Mouse (Mus musculus): ENCODE measurements around the gene Rhoh.
A peak's percentile ranks its signal among the peaks of the same experiment; 100 is the strongest.

Rhoh gene

DNA sequence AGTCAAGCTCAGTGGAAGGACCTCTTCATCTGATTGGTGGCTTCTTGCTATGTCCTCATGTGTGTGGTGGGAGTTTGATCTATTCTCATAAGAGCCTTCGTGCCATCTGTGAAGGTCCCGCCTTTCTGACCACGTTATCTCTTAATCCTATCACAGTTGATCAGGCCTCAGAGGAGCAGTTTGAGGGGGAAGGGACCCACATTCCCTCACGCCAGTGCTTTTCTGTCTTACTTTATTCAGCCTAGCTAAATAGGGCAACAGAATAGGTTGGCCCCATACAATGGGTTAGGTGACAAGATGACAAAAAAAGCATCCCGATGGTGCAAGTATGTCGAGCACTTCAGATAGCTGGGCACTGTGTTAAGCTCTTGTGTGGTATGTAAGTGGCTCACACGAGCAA, 34.8 kb downstream of the Rhoh start:
- peak; percentile 83 for DNase-seq

DNA sequence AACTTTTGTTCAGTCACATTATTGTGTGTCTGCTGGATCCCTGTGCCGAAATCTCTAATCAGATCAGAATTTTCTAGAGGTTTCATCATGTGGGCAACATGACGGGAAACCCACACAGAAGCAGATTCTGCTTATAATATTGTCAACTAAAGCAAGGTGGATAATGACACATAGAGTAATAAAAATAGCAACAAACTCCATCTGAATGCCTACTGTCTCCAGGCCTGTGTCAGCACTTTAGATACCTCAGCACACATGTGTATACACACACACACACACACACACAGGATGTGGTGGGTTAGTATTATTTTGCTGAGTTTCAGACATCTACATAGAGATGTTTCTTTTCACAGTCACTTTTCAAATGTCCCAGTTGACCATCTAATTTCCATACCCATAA, 36.7 kb downstream of the Rhoh start:
- peak; percentile 11 for DNase-seq

DNA sequence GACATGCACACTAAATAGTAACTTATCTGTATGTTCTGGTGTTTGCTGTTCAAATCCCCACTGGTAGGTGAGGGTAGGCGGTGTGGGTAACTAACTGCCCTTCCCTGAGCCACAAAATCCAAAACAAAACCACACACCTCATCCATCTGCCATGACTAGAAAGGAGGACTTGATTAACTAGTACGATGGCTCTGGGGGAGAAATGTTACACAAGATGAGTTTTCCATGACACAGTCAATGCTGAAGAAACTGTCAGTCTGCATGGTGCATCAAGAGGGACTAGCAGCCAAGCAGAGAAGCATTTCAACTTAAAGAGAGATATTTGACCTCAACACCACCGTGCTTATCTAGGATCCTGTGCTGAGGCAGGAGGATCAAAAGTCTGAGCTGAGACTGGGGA, 37.7 kb downstream of the Rhoh start:
- DNase-seq = peak; percentile 42

DNA sequence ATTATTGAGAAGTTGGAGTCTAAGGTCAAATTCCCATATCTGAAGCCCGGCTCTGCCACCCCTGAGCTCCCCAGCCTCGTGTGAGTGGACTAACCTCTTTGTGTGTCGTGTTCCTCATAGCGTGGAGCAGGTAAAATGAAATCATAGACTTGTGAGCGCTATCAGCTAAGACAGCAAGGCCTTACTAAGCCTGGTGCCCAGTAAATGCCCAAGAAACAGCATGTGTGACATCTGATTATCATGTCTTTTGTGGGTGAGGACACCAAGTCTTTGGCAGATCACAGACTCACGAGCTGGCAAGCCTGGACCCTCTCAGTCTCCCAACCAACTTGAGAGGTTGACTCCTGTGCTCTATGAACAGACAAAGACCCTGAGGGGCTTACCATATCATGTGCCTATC, 39.1 kb downstream of the Rhoh start:
- DNase-seq = no peak

DNA sequence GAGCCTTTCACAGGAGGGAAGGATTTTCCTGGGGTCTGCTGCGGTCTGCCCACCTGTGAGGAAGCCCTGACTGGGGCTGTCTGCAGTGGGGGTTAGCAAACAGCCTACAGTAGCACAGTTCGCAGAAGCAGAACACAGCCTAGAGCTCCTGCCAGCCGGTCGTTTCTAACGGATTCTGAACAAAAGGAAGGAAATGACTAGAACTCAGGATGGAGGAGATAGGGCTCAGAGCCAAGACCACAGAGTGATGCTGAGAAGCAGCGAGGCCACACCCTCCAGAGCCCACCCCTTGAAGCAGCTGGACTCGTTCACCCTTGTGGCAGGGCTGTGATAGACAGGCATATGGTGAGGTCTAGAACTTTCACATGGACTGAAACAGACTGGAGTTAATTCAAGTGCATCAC, 39.9 kb downstream of the Rhoh start:
- DNase-seq = peak; percentile 91

DNA sequence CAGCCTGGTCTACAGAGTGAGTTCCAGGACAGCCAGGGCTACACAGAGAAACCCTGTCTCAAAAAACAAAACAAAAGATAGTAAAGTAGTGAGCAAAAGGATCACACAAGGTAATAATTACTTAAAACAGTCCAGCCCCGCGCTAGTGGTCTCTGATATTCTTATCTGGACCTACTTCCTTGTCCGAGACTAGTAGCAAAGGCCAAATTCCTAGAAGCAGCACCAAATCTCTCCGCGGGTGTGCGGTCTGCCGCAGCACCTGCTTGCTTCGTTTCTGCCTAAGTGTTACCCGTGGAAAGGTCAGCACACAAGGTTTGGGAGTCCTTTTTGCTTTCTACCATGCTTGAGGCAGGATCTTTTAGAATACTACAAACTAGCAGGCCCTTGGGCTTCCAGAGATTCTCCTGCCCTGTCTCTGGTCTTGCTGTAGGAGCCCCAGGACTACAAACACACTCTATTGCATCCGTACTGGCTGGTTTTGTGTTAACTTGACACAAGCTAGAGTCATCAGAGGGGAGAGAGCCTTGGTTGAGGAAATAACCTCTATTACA, 40.9 kb downstream of the Rhoh start:
- no peak for DNase-seq

DNA sequence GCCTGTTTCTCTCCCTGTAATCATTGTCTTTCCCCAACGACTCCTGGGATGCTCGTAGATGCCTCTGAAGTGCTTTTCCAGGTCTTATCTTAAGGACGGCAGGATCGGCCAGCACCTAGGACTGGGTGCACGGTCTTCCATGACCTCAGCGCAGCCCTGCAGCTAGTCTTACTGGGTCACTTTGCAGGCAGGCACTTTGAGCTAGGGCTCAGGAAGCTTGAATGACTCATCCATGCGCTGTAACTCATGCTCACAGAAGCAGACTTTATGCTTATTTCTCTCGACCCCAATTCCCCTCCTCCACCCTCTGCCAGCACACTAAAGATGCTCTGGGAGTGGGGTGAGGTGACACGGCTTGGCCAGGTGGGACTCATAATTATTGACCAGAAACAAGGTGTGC, 41.8 kb downstream of the Rhoh start:
- no peak for DNase-seq

DNA sequence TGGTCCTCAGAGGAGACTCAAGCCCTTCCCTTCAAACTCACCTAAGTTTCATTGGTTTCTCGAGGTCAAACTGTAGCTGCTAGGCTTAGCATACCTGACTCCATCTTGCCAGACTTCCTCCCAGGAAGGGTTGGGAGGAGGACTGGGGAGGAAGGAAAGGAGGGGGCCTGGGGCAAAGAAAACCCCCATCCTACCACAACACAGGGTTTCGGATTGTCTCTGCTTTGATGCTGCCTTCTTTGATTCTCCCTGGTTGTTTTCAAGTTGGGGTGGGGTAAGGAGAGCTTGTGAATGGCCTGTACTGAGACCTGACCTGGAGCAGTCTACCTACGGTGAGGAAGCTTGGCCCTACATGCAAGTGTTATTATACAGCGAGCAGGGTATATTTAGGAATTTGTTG, 43.5 kb downstream of the Rhoh start:
- peak; percentile 43 for DNase-seq

DNA sequence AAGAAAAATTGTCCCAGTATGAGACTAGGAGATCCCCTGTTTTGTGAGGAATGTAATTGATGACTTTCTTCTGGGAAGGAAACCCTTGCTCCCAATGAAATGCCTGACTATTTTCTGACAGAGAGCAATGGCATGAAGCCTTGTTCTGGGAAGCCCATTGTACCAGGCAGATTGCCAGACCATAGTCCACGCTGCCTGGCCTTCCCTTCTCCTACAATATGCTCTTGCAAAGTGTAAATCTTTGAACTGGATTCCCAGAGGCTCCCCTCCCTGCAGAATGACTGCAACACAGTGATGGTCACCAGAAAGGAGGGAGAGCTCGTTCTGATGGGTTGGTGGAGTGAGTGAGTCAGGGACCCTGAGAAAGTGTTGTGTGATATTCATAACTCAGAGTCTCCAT, 47.7 kb downstream of the Rhoh start:
- peak; percentile 61 for DNase-seq

DNA sequence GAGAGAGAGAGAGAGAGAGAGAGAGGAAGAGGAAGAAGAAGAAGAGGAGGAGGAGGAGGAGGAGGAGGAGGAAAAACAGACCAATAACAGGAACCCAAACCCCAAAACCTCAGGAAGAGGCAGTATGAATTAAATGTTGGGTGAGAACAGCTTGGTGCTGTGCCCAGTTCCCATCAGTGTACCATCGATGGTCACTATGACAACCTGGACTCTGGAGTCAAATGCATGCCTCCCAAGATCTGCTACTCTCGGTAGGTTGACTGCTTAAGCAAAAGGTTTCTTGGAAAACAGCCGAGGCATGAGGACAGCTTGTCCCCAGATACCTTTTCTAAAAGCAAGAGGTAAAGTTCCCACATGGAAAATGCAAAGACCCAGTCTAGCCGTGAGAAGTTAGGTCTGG, 48.3 kb downstream of the Rhoh start:
- DNase-seq = no peak

DNA sequence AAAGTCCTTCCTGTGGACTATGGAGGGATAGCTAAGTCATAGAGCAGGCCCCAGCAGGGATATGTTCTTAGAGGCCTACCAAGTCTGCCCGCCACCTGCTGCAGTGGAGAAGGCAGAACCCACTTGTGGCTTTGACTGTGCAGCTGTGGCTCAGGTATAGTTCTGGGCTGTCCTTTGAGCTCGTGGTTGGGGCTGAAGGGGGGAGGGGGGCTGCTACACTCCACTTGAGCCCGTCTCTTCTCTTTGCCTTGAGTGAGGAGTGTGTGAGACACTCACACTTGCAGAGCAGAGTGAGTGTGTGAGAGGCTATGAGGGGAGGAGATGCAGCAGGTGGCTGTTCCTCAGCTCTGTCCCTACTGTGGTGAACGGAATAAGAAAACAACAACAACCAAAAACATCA, 49.4 kb downstream of the Rhoh start:
- no peak for DNase-seq

DNA sequence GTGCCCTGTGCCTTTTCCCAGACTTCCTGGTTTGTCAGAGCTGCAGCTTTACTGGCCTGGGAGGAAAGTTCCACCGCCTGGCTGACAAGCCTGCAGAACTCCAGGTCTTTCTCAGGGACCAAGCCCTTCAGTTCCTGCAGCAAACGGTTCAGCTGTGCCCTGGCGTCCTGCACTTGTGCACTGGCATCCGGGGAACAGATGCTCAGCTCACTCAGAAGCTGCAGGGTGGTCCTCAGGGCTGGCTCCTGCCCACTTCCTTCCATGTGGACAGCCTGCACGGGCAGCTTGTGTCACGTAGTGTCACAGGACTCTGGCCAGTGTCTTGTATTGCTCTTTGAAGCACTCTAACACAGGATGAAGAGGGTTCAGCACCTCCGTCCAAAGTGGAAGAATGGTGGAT, 50.7 kb downstream of the Rhoh start:
- no peak for DNase-seq

DNA sequence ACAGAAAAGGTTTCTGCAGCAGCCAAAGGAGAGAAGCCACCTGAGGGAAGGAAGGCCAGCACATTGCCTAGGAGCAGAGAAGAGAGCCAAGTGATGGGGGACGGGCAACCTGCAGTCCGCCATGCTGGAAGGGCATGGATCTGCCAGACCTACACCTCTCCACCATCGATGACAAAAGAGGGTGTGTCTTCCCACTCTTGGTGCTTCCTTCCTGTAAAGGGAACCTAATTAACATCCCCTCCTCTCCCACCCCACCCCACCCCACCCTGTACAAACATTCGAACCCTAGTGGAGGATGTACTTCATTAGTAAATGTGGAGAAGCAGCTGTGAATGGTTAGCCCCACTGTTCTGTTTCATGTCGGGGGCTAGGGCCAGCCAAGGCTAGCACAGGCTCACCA, 51.2 kb downstream of the Rhoh start:
- DNase-seq = no peak

DNA sequence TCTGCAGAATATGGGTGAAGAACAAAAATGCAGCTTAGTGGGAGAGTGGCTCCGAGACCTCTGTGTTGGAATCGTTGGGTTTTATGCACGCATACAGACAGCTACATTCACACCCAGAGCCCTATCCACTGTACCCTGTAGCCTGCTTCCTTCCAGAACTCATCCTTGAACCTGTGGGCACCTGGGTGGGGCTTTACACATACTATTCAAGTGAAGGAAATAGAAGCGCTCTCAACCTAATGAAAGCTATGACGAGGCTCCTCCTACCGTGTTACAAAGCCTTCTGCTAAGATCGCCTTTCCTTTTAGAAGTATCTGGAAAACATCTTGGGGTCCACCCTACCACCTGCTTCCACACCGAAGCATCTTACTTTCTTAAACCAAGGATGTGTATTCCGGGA, 52.1 kb downstream of the Rhoh start:
- no peak for DNase-seq

DNA sequence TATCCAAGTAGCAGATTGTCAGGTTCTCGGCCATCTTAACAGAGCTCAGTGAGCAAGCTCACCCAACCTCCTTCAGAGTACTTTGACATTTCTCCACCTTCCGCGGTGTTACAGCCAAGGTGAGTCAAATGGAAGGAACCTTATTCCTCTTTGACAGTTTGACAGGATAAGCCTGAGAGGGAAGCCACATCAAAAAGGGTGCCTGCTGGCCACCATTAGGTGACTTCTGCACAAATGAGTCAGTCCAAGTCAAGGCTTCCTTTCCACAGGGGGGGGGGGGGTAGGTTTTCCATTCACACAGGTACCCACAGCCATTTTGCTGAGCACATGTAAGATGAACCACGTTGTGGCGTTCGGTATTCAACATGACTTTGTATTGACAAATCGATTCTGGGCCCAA, 53.3 kb downstream of the Rhoh start:
- no peak for DNase-seq

DNA sequence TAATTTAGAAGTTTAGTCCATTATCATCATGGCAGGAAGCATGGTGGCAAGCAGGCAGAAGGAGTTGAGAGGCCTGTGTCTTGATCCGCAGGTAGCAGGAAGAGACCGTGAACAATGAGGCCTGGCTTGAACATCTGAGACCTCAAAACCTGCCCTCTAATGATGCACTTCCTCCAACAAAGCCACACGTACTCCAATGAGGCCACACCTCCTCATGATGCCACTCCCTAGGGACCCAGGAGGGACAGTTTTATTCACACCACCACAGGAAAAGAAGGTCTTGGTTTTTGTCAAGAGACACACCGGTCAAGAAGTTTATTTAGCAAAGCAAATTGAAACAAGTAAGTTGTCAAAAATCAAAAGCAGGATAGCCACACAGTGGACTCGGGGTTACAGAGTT, 55.9 kb downstream of the Rhoh start:
- no peak for DNase-seq

DNA sequence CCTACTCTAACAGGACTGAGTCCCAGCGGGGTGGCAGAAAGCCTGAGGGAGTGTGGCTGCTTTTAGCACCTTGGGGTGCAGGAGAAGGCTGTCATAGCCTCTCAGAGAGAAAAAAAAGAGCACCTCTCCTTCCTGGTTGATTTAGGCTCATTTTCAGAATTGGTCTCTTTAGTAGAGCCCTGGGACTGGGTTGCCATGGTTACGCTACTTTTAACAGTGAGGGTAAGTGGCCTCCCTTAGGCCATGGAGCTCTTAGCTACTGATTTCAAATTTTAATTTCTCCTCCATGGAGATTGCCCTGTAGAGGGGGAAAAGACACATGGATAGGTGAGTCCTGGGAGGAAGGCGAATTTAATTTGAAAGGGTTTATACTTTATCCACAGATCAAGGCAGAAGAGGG, 57.6 kb downstream of the Rhoh start:
- no peak for DNase-seq

DNA sequence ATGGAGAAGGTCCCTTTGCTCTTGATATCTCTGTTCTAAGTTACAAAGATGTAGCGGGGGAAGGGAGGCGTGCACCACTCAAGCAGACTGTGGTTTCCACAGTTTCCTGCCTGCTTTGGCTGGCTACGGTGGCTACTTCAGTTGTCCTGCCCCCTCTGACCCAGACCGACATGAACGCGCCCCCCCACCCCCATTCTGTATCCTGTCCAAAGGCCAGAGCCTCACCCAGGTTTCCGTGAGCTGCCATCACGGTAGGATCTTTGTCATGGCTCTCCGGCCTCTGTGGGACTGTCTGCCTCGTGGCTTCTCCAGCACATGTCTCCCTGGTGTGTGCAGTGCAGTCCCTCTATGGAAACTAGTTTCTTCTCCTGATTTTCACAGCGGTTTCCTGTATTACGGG, 58.3 kb downstream of the Rhoh start:
- no peak for DNase-seq

DNA sequence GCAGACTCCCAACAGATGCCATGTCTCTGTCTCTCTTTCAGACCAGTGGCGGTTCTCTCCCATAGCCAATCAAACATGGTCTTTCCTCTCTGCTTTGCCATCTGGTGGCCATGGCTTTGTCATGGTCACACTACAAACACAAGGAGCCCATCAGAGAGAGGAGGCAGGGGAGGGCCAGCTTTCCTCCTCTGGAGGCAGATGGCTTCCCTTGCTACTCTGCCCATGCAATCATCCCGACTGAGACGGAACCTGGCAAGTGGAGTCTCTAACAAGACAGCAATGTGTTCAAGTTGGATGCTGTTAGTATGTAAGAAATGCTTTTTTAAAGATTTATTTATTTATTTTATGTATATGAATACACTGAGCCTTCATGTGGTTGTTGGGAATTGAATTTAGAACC, 58.9 kb downstream of the Rhoh start:
- DNase-seq = no peak

DNA sequence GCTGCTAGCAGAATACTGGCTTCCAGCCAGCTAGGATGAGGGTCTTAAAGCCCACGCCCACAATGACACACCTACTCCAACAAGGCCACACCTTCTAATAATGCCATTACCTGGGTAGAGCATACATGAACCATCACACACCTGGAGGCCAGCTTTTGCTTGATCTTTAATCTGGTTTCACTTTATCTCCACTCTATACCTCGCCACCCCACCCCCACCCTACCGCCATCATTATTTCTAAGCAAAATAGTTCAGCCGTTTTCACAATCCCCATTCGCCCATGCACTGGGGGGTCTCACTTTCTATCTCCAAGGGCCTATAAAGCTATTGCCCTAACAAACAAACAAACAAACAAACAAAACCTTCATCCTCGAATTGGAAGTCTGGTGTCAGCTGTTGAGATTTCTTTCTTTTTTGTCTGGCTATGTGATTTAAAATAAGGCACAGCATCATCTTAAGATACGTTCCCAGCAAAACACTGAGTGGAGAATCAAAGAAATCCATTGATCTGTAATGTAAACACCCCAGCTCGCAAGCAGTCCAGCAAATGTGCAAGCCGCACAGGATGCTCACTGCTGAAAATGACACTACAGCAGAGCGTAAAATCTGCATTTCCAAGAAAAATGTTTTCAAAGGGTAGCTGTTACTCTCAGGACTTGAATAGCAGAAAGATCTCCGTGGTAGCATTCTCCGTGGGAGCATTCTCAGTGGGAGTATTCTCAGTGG, 59.9 kb downstream of the Rhoh start:
- no peak for DNase-seq

DNA sequence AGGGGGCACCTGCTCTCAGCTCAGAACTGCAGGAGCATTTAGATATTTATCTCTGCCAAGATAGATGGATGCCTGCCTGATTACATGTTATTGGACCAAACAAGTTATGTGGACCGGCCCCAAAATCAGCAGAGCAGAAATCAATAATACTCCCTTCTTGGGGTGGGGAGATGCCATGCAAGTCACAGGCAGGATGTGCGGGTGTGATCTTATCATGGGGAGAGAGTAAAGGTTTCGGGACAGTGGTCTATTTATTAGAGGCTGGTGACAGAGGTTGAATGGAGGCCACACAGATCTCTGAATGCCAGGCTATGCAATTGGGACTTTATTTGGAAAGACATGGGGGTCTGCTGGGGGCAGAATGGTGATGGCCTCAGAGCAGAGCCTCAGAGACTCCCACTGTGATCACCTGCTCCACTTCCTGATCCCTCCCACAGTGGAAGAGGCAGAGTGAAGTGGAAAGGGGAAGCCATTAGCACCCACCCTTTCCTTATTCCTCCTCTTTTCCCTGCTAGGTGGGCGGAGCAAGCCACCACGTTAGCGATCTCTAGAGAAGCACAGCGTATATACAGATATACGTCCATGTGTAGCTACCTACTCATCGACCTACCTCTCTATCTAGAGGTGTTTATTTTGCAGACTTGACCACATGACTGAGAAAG, 60.6 kb downstream of the Rhoh start:
- DNase-seq = no peak

DNA sequence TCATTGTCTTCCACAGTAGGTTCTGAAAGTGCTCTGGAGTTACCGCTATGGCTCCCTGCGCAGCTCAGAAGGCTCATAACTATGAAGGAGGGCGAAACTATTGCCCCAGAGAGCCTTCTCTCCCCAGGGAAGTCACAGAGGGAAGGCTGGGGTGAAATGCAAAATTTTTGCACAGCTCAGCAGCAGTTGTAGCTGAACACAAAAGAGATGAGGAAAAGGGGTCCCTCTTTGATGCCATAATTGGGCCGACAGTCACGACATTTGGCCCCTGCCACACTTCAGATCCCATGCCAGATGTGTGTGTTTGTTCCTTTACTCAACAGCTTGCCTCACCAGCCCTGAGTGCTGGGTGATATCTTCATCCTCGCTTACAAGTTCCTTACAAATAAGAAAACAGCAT, 65.7 kb downstream of the Rhoh start:
- no peak for DNase-seq

DNA sequence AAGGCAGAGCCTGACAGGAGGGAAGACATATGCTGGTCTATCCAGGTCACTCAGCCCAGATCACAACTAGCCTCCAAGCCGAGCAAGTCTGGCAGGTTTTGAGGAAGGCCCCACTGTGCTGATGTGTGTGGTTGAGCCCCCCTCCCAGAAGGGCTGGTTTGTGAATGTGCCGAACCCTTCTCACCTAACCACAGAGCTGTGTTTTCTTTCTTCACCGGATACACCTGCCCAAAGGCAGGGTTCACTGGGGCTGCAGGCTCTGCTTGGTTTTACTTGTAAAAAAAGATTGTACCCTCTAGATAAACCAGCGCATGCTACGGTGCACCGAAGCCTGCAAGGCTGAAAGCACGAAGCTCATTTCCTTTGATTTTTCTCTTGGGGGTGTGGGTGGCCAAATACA, 68.1 kb downstream of the Rhoh start:
- peak; percentile 94 for DNase-seq

DNA sequence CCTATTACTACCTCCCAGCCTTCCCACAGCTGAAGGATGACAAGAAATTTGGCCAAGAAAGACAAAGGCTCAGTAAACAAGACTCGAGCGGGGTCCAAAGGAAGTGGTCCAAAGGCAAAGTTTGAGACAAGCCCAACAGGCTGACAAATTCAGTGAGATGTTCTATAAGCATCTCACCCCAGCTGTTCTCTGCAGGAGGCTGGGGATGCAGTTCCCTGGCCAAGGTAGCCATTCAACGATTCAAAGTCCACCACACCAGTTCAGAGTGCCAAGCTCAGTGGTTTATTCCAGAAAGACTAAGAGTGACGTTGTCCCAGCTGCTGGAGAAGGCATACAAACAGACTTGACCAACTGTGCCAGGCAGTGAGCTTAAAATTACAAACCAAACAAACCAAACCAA, 69.2 kb downstream of the Rhoh start:
- DNase-seq = no peak

DNA sequence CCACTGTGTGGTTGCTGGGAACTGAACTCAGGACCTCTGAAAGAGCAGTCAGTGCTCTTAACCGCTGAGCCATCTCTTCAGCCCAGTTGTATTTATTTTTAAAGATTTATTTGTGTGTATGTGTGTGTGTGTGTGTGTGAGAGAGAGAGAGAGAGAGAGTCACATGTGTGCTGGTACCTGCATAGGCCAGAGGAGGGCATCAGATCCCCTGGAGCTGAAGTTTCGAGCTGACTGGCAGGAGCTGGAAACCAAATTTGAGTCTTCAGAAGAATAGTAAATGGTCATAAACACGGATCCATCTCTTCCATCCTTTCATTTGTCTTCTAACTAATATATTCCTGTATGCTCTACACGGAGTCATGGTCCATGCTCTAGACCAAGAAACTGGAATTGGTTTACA, 72.2 kb downstream of the Rhoh start:
- no peak for DNase-seq

Data from heart, adult 11 months (tissue).